Mouse (Mus musculus) neural tube, embryonic 15.5 days (tissue): Measurements from ENCODE around the gene Kansl1l. TPM values are rescaled to one million over a fixed set of nuclear protein-coding genes. Genes with fewer than 3 reads are reported as not detected.

Experiments used
- ATAC-seq: fragments of 200-750 bp; cut with Nextera tagmentation; 2 replicates; pipeline ENCODE4 v1.8.0; 2017; ENCODE audit warnings: mild to moderate bottlenecking, moderate TSS enrichment, moderate library complexity; ENCODE audit not compliant: low FRiP score
- H3K27ac ChIP-seq: fragments of 300-500 bp; sonication (generic); replicated peaks from 2 replicates; pipeline ENCODE4 v1.5.1; 2015; ENCODE audit warnings: mild to moderate bottlenecking, inconsistent platforms
- H3K27me3 ChIP-seq: fragments of 300-500 bp; sonication (generic); replicated peaks from 2 replicates; pipeline ENCODE4 v1.6.1; 2015; ENCODE audit warnings: inconsistent platforms
- H3K36me3 ChIP-seq: fragments of 300-500 bp; sonication (generic); 2 replicates; pipeline ENCODE4 v1.6.1; 2015; ENCODE audit warnings: inconsistent platforms
- H3K4me1 ChIP-seq: fragments of 300-500 bp; sonication (generic); 2 replicates; pipeline ENCODE4 v1.6.1; 2015; ENCODE audit warnings: inconsistent platforms
- H3K4me2 ChIP-seq: fragments of 300-500 bp; sonication (generic); 2 replicates; pipeline ENCODE4 v1.6.1; 2015; ENCODE audit warnings: inconsistent platforms, mild to moderate bottlenecking, moderate library complexity
- H3K4me3 ChIP-seq: fragments of 300-500 bp; sonication (generic); replicated peaks from 2 replicates; pipeline ENCODE4 v1.5.1; 2015; ENCODE audit warnings: mild to moderate bottlenecking, inconsistent platforms
- H3K9ac ChIP-seq: fragments of 300-500 bp; sonication (generic); replicated peaks from 2 replicates; pipeline ENCODE4 v1.6.1; 2015; ENCODE audit warnings: mild to moderate bottlenecking, inconsistent platforms
- H3K9me3 ChIP-seq: fragments of 300-500 bp; sonication (generic); replicated peaks from 2 replicates; pipeline ENCODE4 v1.6.1; 2016; ENCODE audit warnings: inconsistent platforms
- WGBS: fragments of 180-500 bp; shearing (Covaris S2); methylation state at CpG from one replicate; pipeline ENCODE4 v1.1.7; 2015; ENCODE audit warnings: mixed read lengths; 5-methylcytosine and 5-hydroxymethylcytosine counted together
- polyA plus RNA-seq: library from polyadenylated mRNA; unstranded; fragments of >200 nt; fragmentation: Nextera tagmentation; extraction: Ambion mirVana; gene quantifications from 2 replicates; pipeline ENCODE4 v1.2.1, GENCODE M21; 2015

Gene Kansl1l
- 10.9 and 13.1 TPM in 2 replicates for polyA plus RNA-seq

- Histone ChIP-seq H3K4me3 (peak within 1 kb of the TSS; percentile 82), H3K27me3 (no peaks in the 10 kb centered on the region), H3K27ac (peak within 1 kb of the TSS; percentile 99), H3K9me3 (no peaks in the 10 kb centered on the region), H3K4me1 (peaks cover 25% of the 10 kb centered on the region), H3K9ac (peak within 1 kb of the TSS; percentile 92), H3K36me3 (no peaks in the 10 kb centered on the region), H3K4me2 (peak within 1 kb of the TSS; percentile 72)
- peak; percentile 90 for ATAC-seq
- WGBS, result under 1% methylated on average over 33 of the region's 56 CpGs
Observed at GRCm38 (mm10) chr1:66817453-66817839, at the start of gene Kansl1l. TSS of gene Kansl1l (minus strand) at chr1:66817562.

- Histone ChIP-seq H3K4me2 (no peak overlapping the region), H3K27me3 (0 out of 2 replicates have a peak, but pooled peaks cover 3% of the 10 kb centered on the region), H3K27ac (no peak overlapping the region), H3K4me1 (peaks cover 3% of the 10 kb centered on the region; the same call in 1 of the 2 replicates), H3K36me3 (no peaks in the 10 kb centered on the region), H3K9me3 (no peaks in the 10 kb centered on the region), H3K9ac (no peak overlapping the region), H3K4me3 (no peak overlapping the region)
- no peak for ATAC-seq
- 87% methylated on average over 4 of the region's 4 CpGs for WGBS
Observed at GRCm38 (mm10) chr1:66865633-66866032, 48.3 kb upstream of the Kansl1l start.

- peak overlapping the region; percentile 81; the same call in 1 of the 2 replicates for H3K4me3 ChIP-seq
- no peak overlapping the region for H3K27ac ChIP-seq
- WGBS, result 17% methylated on average over 9 of the region's 9 CpGs
- no peak overlapping the region for H3K9ac ChIP-seq
- no peaks in the 10 kb centered on the region for H3K36me3 ChIP-seq
- H3K9me3 ChIP-seq, result no peaks in the 10 kb centered on the region
- H3K27me3 ChIP-seq, result 0 out of 2 replicates have a peak, but pooled peaks cover 3% of the 10 kb centered on the region
- ATAC-seq, result no peak
- peak overlapping the region; percentile 83 for H3K4me2 ChIP-seq
- peaks cover 3% of the 10 kb centered on the region; the same call in 1 of the 2 replicates for H3K4me1 ChIP-seq
Observed at GRCm38 (mm10) chr1:66863741-66864495, 46.6 kb upstream of the Kansl1l start.

GRCm38 (mm10) chr1:66862712-66863511 is 45.5 kb upstream of the Kansl1l start, which contains the start of gene Acadl:
TSS of gene Acadl (minus strand) at chr1:66863277.
- Histone ChIP-seq H3K4me2 (peak within 1 kb of the TSS; percentile 83), H3K9ac (peak within 1 kb of the TSS; percentile 80), H3K9me3 (no peaks in the 10 kb centered on the region), H3K27ac (peak within 1 kb of the TSS; percentile 85), H3K36me3 (no peaks in the 10 kb centered on the region), H3K4me1 (peaks cover 3% of the 10 kb centered on the region; the same call in 1 of the 2 replicates), H3K4me3 (peak within 1 kb of the TSS; percentile 81), H3K27me3 (0 out of 2 replicates have a peak, but pooled peaks cover 3% of the 10 kb centered on the region)
- WGBS, result under 1% methylated on average over 67 of the region's 85 CpGs
- ATAC-seq, result peak; percentile 89

- Histone ChIP-seq H3K4me1 (peaks cover 3% of the 10 kb centered on the region; the same call in 1 of the 2 replicates), H3K27ac (peak overlapping the region; percentile 85; the same call in 1 of the 2 replicates), H3K36me3 (0 out of 2 replicates have a peak, but pooled peaks cover 5% of the 10 kb centered on the region), H3K9me3 (no peaks in the 10 kb centered on the region), H3K27me3 (0 out of 2 replicates have a peak, but pooled peaks cover 3% of the 10 kb centered on the region), H3K4me2 (peak overlapping the region; percentile 83), H3K4me3 (peak overlapping the region; percentile 81), H3K9ac (no peak overlapping the region)
- WGBS, result 12% methylated on average over 14 of the region's 14 CpGs
- peak; percentile 26; the same call in 1 of the 2 replicates for ATAC-seq
Observed at GRCm38 (mm10) chr1:66861764-66862672, 44.7 kb upstream of the Kansl1l start.

GRCm38 (mm10) chr1:66847506-66847905 is 30.1 kb upstream of the Kansl1l start:
- H3K27me3 ChIP-seq, result no peaks in the 10 kb centered on the region
- no peak overlapping the region for H3K4me3 ChIP-seq
- H3K27ac ChIP-seq, result no peak overlapping the region
- H3K4me2 ChIP-seq, result no peak overlapping the region
- no peaks in the 10 kb centered on the region for H3K9me3 ChIP-seq
- H3K9ac ChIP-seq, result no peak overlapping the region
- WGBS, result 95% methylated on average over 4 of the region's 4 CpGs
- 0 out of 2 replicates have a peak, but pooled peaks cover 6% of the 10 kb centered on the region for H3K36me3 ChIP-seq
- H3K4me1 ChIP-seq, result no peaks in the 10 kb centered on the region
- no peak for ATAC-seq

- H3K4me2 ChIP-seq, result no peak overlapping the region
- H3K36me3 ChIP-seq, result 0 out of 2 replicates have a peak, but pooled peaks cover 6% of the 10 kb centered on the region
- no peak overlapping the region for H3K27ac ChIP-seq
- H3K9ac ChIP-seq, result no peak overlapping the region
- H3K27me3 ChIP-seq, result no peaks in the 10 kb centered on the region
- ATAC-seq, result no peak
- no peaks in the 10 kb centered on the region for H3K9me3 ChIP-seq
- H3K4me3 ChIP-seq, result no peak overlapping the region
- 91% methylated on average over 5 of the region's 5 CpGs for WGBS
- H3K4me1 ChIP-seq, result no peaks in the 10 kb centered on the region
Observed at GRCm38 (mm10) chr1:66845690-66846318, 28.4 kb upstream of the Kansl1l start.

GRCm38 (mm10) chr1:66841938-66842337 is 24.6 kb upstream of the Kansl1l start:
- ATAC-seq, result no peak
- 71% methylated on average over 10 of the region's 10 CpGs for WGBS
- Histone ChIP-seq H3K4me3 (no peak overlapping the region), H3K36me3 (no peaks in the 10 kb centered on the region), H3K27ac (no peak overlapping the region), H3K27me3 (no peaks in the 10 kb centered on the region), H3K4me2 (no peak overlapping the region), H3K4me1 (0 out of 2 replicates have a peak, but pooled peaks cover 3% of the 10 kb centered on the region), H3K9me3 (no peaks in the 10 kb centered on the region), H3K9ac (no peak overlapping the region)

GRCm38 (mm10) chr1:66841510-66841909 is 24.1 kb upstream of the Kansl1l start:
- Histone ChIP-seq H3K4me1 (0 out of 2 replicates have a peak, but pooled peaks cover 3% of the 10 kb centered on the region), H3K4me2 (no peak overlapping the region), H3K27ac (no peak overlapping the region), H3K4me3 (no peak overlapping the region), H3K27me3 (no peaks in the 10 kb centered on the region), H3K9me3 (no peaks in the 10 kb centered on the region), H3K36me3 (no peaks in the 10 kb centered on the region), H3K9ac (no peak overlapping the region)
- no peak for ATAC-seq
- 90% methylated on average over 6 of the region's 6 CpGs for WGBS

GRCm38 (mm10) chr1:66839755-66840438 is 22.5 kb upstream of the Kansl1l start:
- 63% methylated on average over 7 of the region's 7 CpGs for WGBS
- ATAC-seq, result no peak

More at GRCm38 (mm10) chr1:66839755-66840438, 22.5 kb upstream of the Kansl1l start:
- Histone ChIP-seq H3K27me3 (no peaks in the 10 kb centered on the region), H3K4me2 (no peak overlapping the region), H3K9ac (no peak overlapping the region), H3K36me3 (no peaks in the 10 kb centered on the region), H3K4me1 (0 out of 2 replicates have a peak, but pooled peaks cover 3% of the 10 kb centered on the region), H3K9me3 (no peaks in the 10 kb centered on the region), H3K4me3 (no peak overlapping the region), H3K27ac (no peak overlapping the region)
